Mouse (Mus musculus) stomach, postnatal 0 days (tissue): ENCODE measurements at regions not wholly inside any gene's neighbourhood (a gene's known extent, or its start where the extent isn't known, plus 50 kb on each side); places are given as distances from the start of the nearest gene placed in this dataset.

Experiments used
- CTCF ChIP-seq: IDR thresholded peaks from 2 replicates; pipeline ENCODE4 v1.5.1; 2016; ENCODE audit warnings: antibody characterized with exemption, low read depth, mild to moderate bottlenecking, moderate library complexity
- EP300 ChIP-seq: optimal IDR thresholded peaks from 2 replicates; pipeline ENCODE3; 2016; ENCODE audit warnings: antibody characterized with exemption

DNA sequence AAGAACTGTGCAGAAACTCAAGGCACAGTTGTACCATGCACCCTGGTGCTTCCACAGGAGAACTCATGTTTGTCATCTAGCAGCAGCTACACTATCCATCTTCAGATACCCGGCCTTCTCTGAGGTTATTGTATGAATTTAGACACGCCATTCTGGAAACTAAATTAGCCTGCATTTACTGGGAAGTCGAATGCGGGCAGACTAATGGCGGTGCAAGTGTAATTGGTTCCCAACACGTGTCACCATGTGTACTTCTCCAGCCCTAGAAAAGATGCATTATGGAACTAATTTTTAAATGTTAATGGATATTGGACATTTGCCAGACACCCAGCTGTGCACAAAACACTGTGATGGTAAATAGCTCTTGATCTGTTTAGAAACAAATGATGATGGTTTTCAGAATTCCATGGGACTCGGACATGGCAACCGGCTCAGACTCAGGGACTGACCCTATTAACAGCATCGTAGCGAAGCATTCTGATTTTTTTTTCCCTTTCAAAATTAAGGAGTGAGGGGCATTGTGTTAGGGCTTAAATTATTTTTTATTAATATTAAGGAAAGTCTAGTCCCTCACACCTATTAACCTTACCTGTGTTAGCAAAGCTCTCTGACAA is 259.6 kb downstream of the Ptbp2 start:
- TF ChIP-seq CTCF: no peak
- no peak for TF ChIP-seq EP300
